Mouse (Mus musculus) liver, adult 2 months (tissue): ENCODE measurements at regions not wholly inside any gene's neighbourhood (a gene's known extent, or its start where the extent isn't known, plus 50 kb on each side); places are given as distances from the start of the nearest gene placed in this dataset.

Source experiments
- CTCF ChIP-seq: fragments of 200-500 bp; IDR thresholded peaks from 2 replicates; pipeline ENCODE4 v1.5.1; 2011; ENCODE audit warnings: low read depth, low read length, control low read depth
- POLR2A ChIP-seq: fragments of 200-500 bp; IDR thresholded peaks from 2 replicates; pipeline ENCODE4 v1.6.1; 2011; ENCODE audit warnings: low read length, control low read depth; ENCODE audit not compliant: insufficient read depth; ENCODE audit errors: extremely low read depth

DNA sequence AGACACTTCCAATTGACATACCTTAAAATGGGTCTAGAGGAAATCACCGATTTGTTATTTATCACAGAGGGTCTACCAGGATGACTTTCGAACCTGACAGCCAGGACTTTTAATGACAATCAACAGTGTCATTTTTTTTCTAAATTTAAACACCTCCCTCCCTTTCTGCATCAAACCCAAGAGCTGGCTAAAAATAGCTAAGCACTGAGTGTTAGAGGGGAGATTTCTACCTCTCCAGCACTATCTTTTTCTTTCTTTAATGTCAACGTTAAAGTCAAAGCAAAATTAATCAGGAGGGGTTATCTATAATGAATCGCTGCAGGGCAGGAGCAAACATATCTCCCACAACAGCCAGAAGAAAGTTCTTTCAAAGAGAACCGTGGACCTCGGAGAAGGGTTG is 356.6 kb upstream of the 3110018I06Rik start:
- TF ChIP-seq CTCF (no peak), POLR2A (no peak)
